ENCODE assay signal across 10 mouse cellular contexts in genomic region chr4:134397732-134398131, GRCm38 (mm10). TPM values are rescaled to one million over a fixed set of nuclear protein-coding genes. Genes with fewer than 3 reads are reported as not detected.
DNase-seq lines count a peak whose midpoint lies in the region; ATAC-seq and TF ChIP-seq lines count a peak whose summit lies in the region.
"Had no signal": no experiment of that assay in that cellular context is flagged by ENCODE, and none has a peak within 500 bp of the region (broad histone marks: within the 10 kb centered on the region; RNA-seq: fewer than 3 reads in every experiment).

No protein-coding gene starts in this region.

- no peak overlapping the region for H3K9ac ChIP-seq in heart, embryonic 12.5 days
- no peak overlapping the region for H3K9ac ChIP-seq in kidney, postnatal 0 days (ENCODE audit: low read depth, low read length)
- H3K9ac ChIP-seq in stomach, embryonic 14.5 days (replicated peaks; ENCODE audit: low read depth, low read length) = no peak overlapping the region
- H3K9ac ChIP-seq in stomach, postnatal 0 days (ENCODE audit: low read length) = no peak overlapping the region

- no peak for TF ChIP-seq EP300 in stomach, postnatal 0 days (optimal IDR thresholded peaks at IDR 0.05)

- no peak for DNase-seq in heart, embryonic 10.5 days (ENCODE audit: low spot score)
- DNase-seq in kidney, postnatal 0 days (ENCODE audit: low spot score) = no peak
- no peak for DNase-seq in kidney, postnatal 25 days
- DNase-seq in stomach, postnatal 0 days (ENCODE audit: low spot score) = no peak
- DNase-seq in right cerebral cortex, postnatal 36 days (ENCODE audit: low spot score in 2 of 2) = no peak
- no peak for DNase-seq in cerebellum, adult 9-10 months

- H3K27ac ChIP-seq in heart, embryonic 12.5 days (ENCODE audit: poor library complexity, severe bottlenecking) = no peak overlapping the region
- H3K27ac ChIP-seq in heart, embryonic 10.5 days = no peak overlapping the region
- 0 out of 2 replicates have a peak overlapping the region, but pooled peaks have one; percentile 19 for H3K27ac ChIP-seq in kidney, postnatal 0 days
- 0 out of 2 replicates have a peak overlapping the region, but pooled peaks have one; percentile 41 for H3K27ac ChIP-seq in stomach, embryonic 14.5 days (ENCODE audit: low read length)
- no peak overlapping the region; the same call in 1 of the 2 replicates for H3K27ac ChIP-seq in stomach, postnatal 0 days (replicated peaks)

- H3K4me2 ChIP-seq in heart, embryonic 12.5 days = peak overlapping the region; percentile 12; the same call in 1 of the 2 replicates
- H3K4me2 ChIP-seq in kidney, postnatal 0 days (ENCODE audit: low read length) = no peak overlapping the region; the same call in 1 of the 2 replicates
- H3K4me2 ChIP-seq in stomach, embryonic 14.5 days (replicated peaks; ENCODE audit: low read depth, low read length) = no peak overlapping the region; the same call in 1 of the 2 replicates
- H3K4me2 ChIP-seq in stomach, postnatal 0 days (replicated peaks; ENCODE audit: low read depth) = no peak overlapping the region

- ATAC-seq in heart, embryonic 12.5 days (ENCODE audit: insufficient number of reproducible peaks, low FRiP score) = no peak
- no peak for ATAC-seq in kidney, postnatal 0 days (replicated peaks; ENCODE audit: low FRiP score, low read depth)
- ATAC-seq in stomach, embryonic 14.5 days (ENCODE audit: insufficient number of reproducible peaks, insufficient read depth, low FRiP score, low read depth) = no peak
- ATAC-seq in stomach, postnatal 0 days (ENCODE audit: low FRiP score, low TSS enrichment) = no peak

- WGBS in heart, embryonic 12.5 days = 89% methylated on average over 9 of the region's 9 CpGs
- WGBS in heart, embryonic 10.5 days = 89% methylated on average over 9 of the region's 9 CpGs
- 79% methylated on average over 9 of the region's 9 CpGs for WGBS in kidney, postnatal 0 days
- WGBS in stomach, embryonic 14.5 days = 86% methylated on average over 9 of the region's 9 CpGs
- WGBS in stomach, postnatal 0 days = 76% methylated on average over 9 of the region's 9 CpGs

- no peaks in the 10 kb centered on the region for H3K36me3 ChIP-seq in heart, embryonic 12.5 days
- H3K36me3 ChIP-seq in heart, embryonic 10.5 days = no peaks in the 10 kb centered on the region
- H3K36me3 ChIP-seq in kidney, postnatal 0 days (ENCODE audit: insufficient read depth, low read length) = no peaks in the 10 kb centered on the region
- no peaks in the 10 kb centered on the region for H3K36me3 ChIP-seq in stomach, embryonic 14.5 days (ENCODE audit: control insufficient read depth, insufficient read depth, low read length)
- no peaks in the 10 kb centered on the region for H3K36me3 ChIP-seq in stomach, postnatal 0 days (ENCODE audit: control insufficient read depth, insufficient read depth, low read length)

- H3K4me3 ChIP-seq in heart, embryonic 12.5 days = no peak overlapping the region
- H3K4me3 ChIP-seq in heart, embryonic 10.5 days = no peak overlapping the region
- no peak overlapping the region for H3K4me3 ChIP-seq in kidney, postnatal 0 days (replicated peaks; ENCODE audit: low read depth, low read length)
- no peak overlapping the region; the same call in 1 of the 2 replicates for H3K4me3 ChIP-seq in stomach, embryonic 14.5 days (ENCODE audit: low read depth, low read length)
- H3K4me3 ChIP-seq in stomach, postnatal 0 days (ENCODE audit: low read depth, low read length) = no peak overlapping the region

- no peak for TF ChIP-seq CTCF in kidney, postnatal 0 days (IDR thresholded peaks at IDR 0.05; ENCODE audit: low read depth)
- no peak for TF ChIP-seq CTCF in stomach, postnatal 0 days (IDR thresholded peaks at IDR 0.05; ENCODE audit: low read depth)

- no peaks in the 10 kb centered on the region for H3K27me3 ChIP-seq in heart, embryonic 12.5 days (replicated peaks)
- peaks cover under 1% of the 10 kb centered on the region; the same call in 1 of the 2 replicates for H3K27me3 ChIP-seq in heart, embryonic 10.5 days (ENCODE audit: insufficient read depth, poor library complexity, severe bottlenecking)
- H3K27me3 ChIP-seq in kidney, postnatal 0 days (ENCODE audit: insufficient read depth, low read length) = no peaks in the 10 kb centered on the region
- no peaks in the 10 kb centered on the region for H3K27me3 ChIP-seq in stomach, embryonic 14.5 days (ENCODE audit: control insufficient read depth, insufficient read depth, low read length)
- H3K27me3 ChIP-seq in stomach, postnatal 0 days (ENCODE audit: control insufficient read depth, insufficient read depth, low read length) = no peaks in the 10 kb centered on the region

- H3K9me3 ChIP-seq in heart, embryonic 12.5 days (replicated peaks) = no peaks in the 10 kb centered on the region
- no peaks in the 10 kb centered on the region for H3K9me3 ChIP-seq in heart, embryonic 10.5 days
- no peaks in the 10 kb centered on the region for H3K9me3 ChIP-seq in kidney, postnatal 0 days (replicated peaks; ENCODE audit: low read length)
- H3K9me3 ChIP-seq in stomach, embryonic 14.5 days (ENCODE audit: control insufficient read depth, low read depth, low read length) = no peaks in the 10 kb centered on the region
- H3K9me3 ChIP-seq in stomach, postnatal 0 days (ENCODE audit: control insufficient read depth, low read length) = no peaks in the 10 kb centered on the region

- H3K4me1 ChIP-seq in heart, embryonic 12.5 days (replicated peaks) = peaks cover 36% of the 10 kb centered on the region
- peaks cover 36% of the 10 kb centered on the region for H3K4me1 ChIP-seq in heart, embryonic 10.5 days
- H3K4me1 ChIP-seq in kidney, postnatal 0 days (replicated peaks; ENCODE audit: insufficient read depth, low read length) = 0 out of 2 replicates have a peak, but pooled peaks cover 7% of the 10 kb centered on the region
- peaks cover 18% of the 10 kb centered on the region for H3K4me1 ChIP-seq in stomach, embryonic 14.5 days (ENCODE audit: control insufficient read depth, insufficient read depth, low read length)
- H3K4me1 ChIP-seq in stomach, postnatal 0 days (replicated peaks; ENCODE audit: control insufficient read depth, insufficient read depth) = peaks cover 3% of the 10 kb centered on the region; the same call in 1 of the 2 replicates

RNA-seq across cellular contexts. Expression of gene Pafah2, which starts 1.6 kb away (rescaled TPM):
- polyA plus RNA-seq in heart, embryonic 12.5 days (2016; fragmentation: Nextera tagmentation; extraction: Ambion mirVana) = 10.1 and 10.7 TPM in 2 replicates
- polyA plus RNA-seq in heart, embryonic 10.5 days (2016; fragmentation: Nextera tagmentation; extraction: Ambion mirVana) = 8.0 and 9.6 TPM in 2 replicates
- 22.7 and 24.4 TPM in 2 replicates for polyA plus RNA-seq in kidney, postnatal 0 days (2015; fragmentation: Nextera tagmentation; extraction: Ambion mirVana)
- 13.8 and 15.1 TPM in 2 replicates for polyA plus RNA-seq in stomach, embryonic 14.5 days (2014; fragmentation: Nextera tagmentation; extraction: Ambion mirVana)
- 16.8 and 17.1 TPM in 2 replicates for polyA plus RNA-seq in stomach, postnatal 0 days (2015; fragmentation: Nextera tagmentation; extraction: Ambion mirVana)

RNA-seq across cellular contexts. Expression of gene Extl1, which starts 14.1 kb away (rescaled TPM):
- polyA plus RNA-seq in heart, embryonic 12.5 days (2016; fragmentation: Nextera tagmentation; extraction: Ambion mirVana) = 3.1 TPM in 2 replicates
- 1.9 and 2.8 TPM in 2 replicates for polyA plus RNA-seq in heart, embryonic 10.5 days (2016; fragmentation: Nextera tagmentation; extraction: Ambion mirVana)
- 0.70 and 0.86 TPM in 2 replicates for polyA plus RNA-seq in kidney, postnatal 0 days (2015; fragmentation: Nextera tagmentation; extraction: Ambion mirVana)
- 0.64 and 0.98 TPM in 2 replicates for polyA plus RNA-seq in stomach, embryonic 14.5 days (2014; fragmentation: Nextera tagmentation; extraction: Ambion mirVana)
- polyA plus RNA-seq in stomach, postnatal 0 days (2015; fragmentation: Nextera tagmentation; extraction: Ambion mirVana) = 1.8 and 2.1 TPM in 2 replicates

RNA-seq across cellular contexts. Expression of gene Slc30a2, which starts 54.8 kb away (rescaled TPM):
- polyA plus RNA-seq in heart, embryonic 12.5 days (2016; fragmentation: Nextera tagmentation; extraction: Ambion mirVana) = 0.42 and 0.44 TPM in 2 replicates
- 0.09 and 0.36 TPM in 2 replicates for polyA plus RNA-seq in heart, embryonic 10.5 days (2016; fragmentation: Nextera tagmentation; extraction: Ambion mirVana)
- 0.48 and 0.82 TPM in 2 replicates for polyA plus RNA-seq in kidney, postnatal 0 days (2015; fragmentation: Nextera tagmentation; extraction: Ambion mirVana)
- polyA plus RNA-seq in stomach, embryonic 14.5 days (2014; fragmentation: Nextera tagmentation; extraction: Ambion mirVana) = not detected in 2 replicates
- 0.06 and 0.07 TPM in 2 replicates for polyA plus RNA-seq in stomach, postnatal 0 days (2015; fragmentation: Nextera tagmentation; extraction: Ambion mirVana)
- polyA plus RNA-seq: C2C12, macrophage had no signal

Comparison
In these comparisons a context has a peak if more than half of its experiments do, and no peak if none do; other contexts are left out.
1. H3K27ac ChIP-seq: peak in kidney, postnatal 0 days (single experiment) and stomach, embryonic 14.5 days (single experiment); none in heart, embryonic 12.5 days (single experiment), heart, embryonic 10.5 days (single experiment) and stomach, postnatal 0 days (single experiment).